Mouse (Mus musculus) heart, embryonic 12.5 days (tissue): Measurements from ENCODE around the gene Fam149a. TPM values are rescaled to one million over a fixed set of nuclear protein-coding genes. Genes with fewer than 3 reads are reported as not detected.

Experiments
- ATAC-seq: fragments of 200-750 bp; cut with Nextera tagmentation; 2 replicates; pipeline ENCODE4 v1.8.0; 2017; ENCODE audit warnings: moderate TSS enrichment, moderate library complexity; ENCODE audit not compliant: insufficient number of reproducible peaks, low FRiP score
- H3K27ac ChIP-seq: fragments of 300-500 bp; sonication (generic); 2 replicates; pipeline ENCODE4 v1.5.1; 2016; ENCODE audit warnings: mild to moderate bottlenecking, moderate library complexity; ENCODE audit not compliant: poor library complexity, severe bottlenecking
- H3K27me3 ChIP-seq: fragments of 300-500 bp; sonication (generic); replicated peaks from 2 replicates; pipeline ENCODE4 v1.6.1; 2016; ENCODE audit warnings: mild to moderate bottlenecking, moderate library complexity
- H3K36me3 ChIP-seq: fragments of 300-500 bp; sonication (generic); 2 replicates; pipeline ENCODE4 v1.6.1; 2016; ENCODE audit warnings: mild to moderate bottlenecking, moderate library complexity
- H3K4me1 ChIP-seq: fragments of 300-500 bp; sonication (generic); replicated peaks from 2 replicates; pipeline ENCODE4 v1.6.1; 2016; ENCODE audit warnings: mild to moderate bottlenecking
- H3K4me2 ChIP-seq: fragments of 300-500 bp; sonication (generic); 2 replicates; pipeline ENCODE4 v1.6.1; 2016; ENCODE audit warnings: mild to moderate bottlenecking, moderate library complexity
- H3K4me3 ChIP-seq: fragments of 300-500 bp; sonication (generic); 2 replicates; pipeline ENCODE4 v1.5.1; 2016; ENCODE audit warnings: mild to moderate bottlenecking
- H3K9ac ChIP-seq: fragments of 300-500 bp; sonication (generic); 2 replicates; pipeline ENCODE4 v1.6.1; 2016; ENCODE audit warnings: mild to moderate bottlenecking, moderate library complexity
- H3K9me3 ChIP-seq: fragments of 300-500 bp; sonication (generic); replicated peaks from 2 replicates; pipeline ENCODE4 v1.6.1; 2016; ENCODE audit warnings: mild to moderate bottlenecking, moderate library complexity
- WGBS: fragments of 180-500 bp; shearing (Covaris S2); methylation state at CpG from one replicate; pipeline ENCODE4 v1.1.7; 2016; 5-methylcytosine and 5-hydroxymethylcytosine counted together
- polyA plus RNA-seq: library from polyadenylated mRNA; unstranded; fragments of >200 nt; fragmentation: Nextera tagmentation; extraction: Ambion mirVana; gene quantifications from 2 replicates; pipeline ENCODE4 v1.2.1, GENCODE M21; 2016

Gene Fam149a
- polyA plus RNA-seq, 1 experiment from 2014 or later = 5.4 TPM

DNA sequence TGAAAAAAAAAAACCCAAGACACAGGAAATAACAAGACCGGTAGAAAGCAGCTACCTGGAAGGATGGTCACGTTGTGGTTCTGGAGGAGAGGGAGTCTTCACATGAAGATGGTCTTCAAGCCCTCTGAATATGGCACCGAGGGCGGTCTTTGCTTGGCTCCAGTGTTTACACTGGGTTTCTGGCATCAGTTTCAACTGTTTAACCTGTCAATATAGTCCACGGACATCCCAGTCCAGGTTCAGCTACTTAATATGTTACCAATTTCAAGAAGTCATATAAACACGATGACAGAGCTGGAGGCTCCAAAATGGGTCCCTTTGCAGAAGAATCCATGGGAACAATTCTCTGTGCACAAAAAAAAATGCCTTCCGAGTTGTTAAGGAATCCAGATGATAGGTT, 87.4 kb downstream of the Fam149a start, which contains the start of gene Klkb1:
Gene Klkb1, minus strand, starts transcription at position 173 of the 400 bp plus-strand sequence.
- no peaks in the 10 kb centered on the region for H3K4me1 ChIP-seq
- no peaks in the 10 kb centered on the region for H3K36me3 ChIP-seq
- no peak within 1 kb of the TSS for H3K4me2 ChIP-seq
- no peak within 1 kb of the TSS for H3K9ac ChIP-seq
- H3K27me3 ChIP-seq = no peaks in the 10 kb centered on the region
- H3K9me3 ChIP-seq = no peaks in the 10 kb centered on the region
- ATAC-seq = no peak
- H3K4me3 ChIP-seq = no peak within 1 kb of the TSS
- no peak within 1 kb of the TSS for H3K27ac ChIP-seq
- 83% methylated on average over 7 of the region's 7 CpGs for WGBS

DNA sequence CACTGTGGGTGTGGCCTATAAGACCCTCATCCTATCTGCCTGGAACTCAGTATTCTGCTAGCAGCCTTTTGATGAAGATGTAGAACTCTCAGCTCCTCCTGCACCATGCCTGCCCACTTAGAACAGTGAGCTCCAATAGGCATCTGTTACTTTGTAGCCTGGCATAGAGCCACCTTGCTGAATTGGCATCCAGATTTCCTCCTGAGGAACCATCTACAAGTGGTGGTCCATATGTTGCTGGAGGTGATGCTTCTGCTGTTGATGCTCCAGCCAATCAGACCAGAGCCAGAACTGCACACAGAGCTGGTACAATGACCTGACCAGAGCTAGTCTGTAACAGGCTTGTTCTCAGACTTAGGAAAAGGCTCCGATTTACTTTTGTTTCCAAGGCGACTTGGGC, 90.3 kb downstream of the Fam149a start:
- ATAC-seq = no peak
- 79% methylated on average over 2 of the region's 2 CpGs for WGBS
- no peaks in the 10 kb centered on the region for H3K27me3 ChIP-seq

More for the DNA sequence above, 90.3 kb downstream of the Fam149a start:
- Histone ChIP-seq H3K9me3 (no peaks in the 10 kb centered on the region), H3K4me3 (no peak overlapping the region), H3K4me1 (no peaks in the 10 kb centered on the region), H3K36me3 (no peaks in the 10 kb centered on the region), H3K27ac (no peak overlapping the region), H3K4me2 (no peak overlapping the region), H3K9ac (no peak overlapping the region)

Other genes with a start within 250 kb of the Fam149a start
- gene F11, start 120.3 kb downstream of the Fam149a start, polyA plus RNA-seq = not detected in 2 replicates
- gene Klkb1, start 87.4 kb downstream of the Fam149a start, polyA plus RNA-seq = not detected in 2 replicates
- gene Gm45753, start 73.8 kb downstream of the Fam149a start, polyA plus RNA-seq = not detected in 2 replicates
- gene Cyp4v3, start 49.1 kb downstream of the Fam149a start, polyA plus RNA-seq = 0.56 and 0.85 TPM in 2 replicates
- 2.2 and 3.8 TPM in 2 replicates for gene Tlr3, start 28.8 kb upstream of the Fam149a start, polyA plus RNA-seq
- 458 and 494 TPM in 2 replicates for gene Sorbs2, start 125.5 kb upstream of the Fam149a start, polyA plus RNA-seq